9 mouse cellular contexts compared by ENCODE assay signal in the genomic region with DNA sequence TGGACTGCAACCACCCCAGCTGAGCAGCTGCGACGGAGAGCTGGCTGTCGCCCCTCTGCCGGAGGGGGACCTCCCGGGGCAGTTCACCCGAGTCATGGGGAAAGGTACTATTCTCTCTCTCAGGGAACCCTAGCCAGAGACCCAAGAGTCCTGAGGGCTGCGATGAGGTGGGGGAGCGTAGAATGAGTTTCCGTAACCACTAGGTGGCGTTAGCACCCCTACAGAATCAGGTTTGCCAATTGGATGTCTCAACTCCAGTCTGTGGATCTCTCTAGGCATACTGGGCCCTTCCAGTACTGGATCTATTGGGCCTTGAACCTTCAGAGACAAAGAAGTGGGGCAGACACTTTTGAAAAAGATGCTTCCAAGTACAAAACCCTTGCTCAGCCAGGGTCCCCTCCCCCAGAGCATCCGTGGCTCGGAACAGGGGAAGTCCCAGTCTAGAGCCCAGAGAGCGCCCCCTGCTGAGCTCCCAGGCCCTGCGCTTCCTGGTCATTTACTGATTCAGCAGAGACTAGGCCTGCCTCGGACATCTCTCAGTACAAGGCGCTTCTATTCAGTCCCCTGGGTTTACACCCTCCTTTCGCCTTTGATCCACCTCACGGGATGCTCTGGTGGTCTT.
DNase-seq lines count a peak whose midpoint lies in the region; TF ChIP-seq lines count a peak whose summit lies in the region.
"Had no signal": no experiment of that assay in that cellular context is flagged by ENCODE, and none has a peak within 500 bp of the region (broad histone marks: within the 10 kb centered on the region; RNA-seq: fewer than 3 reads in every experiment).

No protein-coding gene starts in this region.

- peak; percentile 21 for DNase-seq in cerebellum, adult 11 months
- DNase-seq in cerebellum, adult 9-10 months: no peak
- no peak for DNase-seq in left cerebral cortex, adult 2 months (ENCODE audit: extremely low spot score in 1 of 2, low spot score in 2 of 2)
- no peak for DNase-seq in left cerebral cortex, postnatal 25 days (ENCODE audit: low spot score in 2 of 2)
- DNase-seq in WW6 (ENCODE audit: low read depth, low spot score): peak; percentile 54
- DNase-seq in gastrocnemius, postnatal 14 days: peak; percentile 57
- DNase-seq in ovary, adult 18-20 months (ENCODE audit: low spot score): no peak

- no peaks in the 10 kb centered on the region for H3K27me3 ChIP-seq in testis, adult 2 months (ENCODE audit: control insufficient read depth, insufficient read depth, low read length)

- peaks cover 2% of the 10 kb centered on the region; the same call in 1 of the 2 replicates for H3K4me1 ChIP-seq in testis, adult 2 months (ENCODE audit: control insufficient read depth, insufficient read depth, low read length)

- intact Hi-C loops in left cerebral cortex, adult 2 months (cut with DNase I): no loop called here
- intact Hi-C loops in left cerebral cortex, postnatal 25 days (cut with DNase I): no loop called here
- intact Hi-C loops in gastrocnemius, postnatal 14 days (cut with DNase I; ENCODE audit: low total_unique reads): no loop called here

- H3K4me3 ChIP-seq in left cerebral cortex, adult 2 months: no peak overlapping the region
- H3K4me3 ChIP-seq in testis, adult 2 months (ENCODE audit: control insufficient read depth, low read depth, low read length): peak overlapping the region; percentile 75

- TF ChIP-seq CTCF in left cerebral cortex, adult 2 months (IDR thresholded peaks at IDR 0.05): peak; percentile 45
- peak; percentile 58; the same call in 1 of the 2 replicates for TF ChIP-seq CTCF in testis, adult 2 months (IDR thresholded peaks at IDR 0.05; ENCODE audit: control insufficient read depth, insufficient read depth, insufficient replicate concordance, low read depth, low read length)

- TF ChIP-seq POLR2A in testis, adult 2 months (IDR thresholded peaks at IDR 0.05; ENCODE audit: control insufficient read depth, low read depth, low read length): no peak

- no peak overlapping the region for H3K27ac ChIP-seq in left cerebral cortex, adult 2 months
- no peak overlapping the region for H3K27ac ChIP-seq in testis, adult 2 months (ENCODE audit: control insufficient read depth, insufficient read depth, low read depth, low read length)

- H3K36me3 ChIP-seq in testis, adult 2 months (ENCODE audit: control insufficient read depth, insufficient read depth, low read length): no peaks in the 10 kb centered on the region
- H3K36me3 ChIP-seq: G1E had no signal

Comparison
In these comparisons a context has a peak if more than half of its experiments do, and no peak if none do; other contexts are left out.
1. DNase-seq: peak in cerebellum, adult 11 months (single experiment), WW6 (single experiment) and gastrocnemius, postnatal 14 days (single experiment); none in cerebellum, adult 9-10 months (single experiment), left cerebral cortex, adult 2 months (0 of 2), left cerebral cortex, postnatal 25 days (0 of 2) and ovary, adult 18-20 months (single experiment).